29 mouse cellular contexts compared by ENCODE assay signal in genomic region chr5:125377214-125377613, GRCm38 (mm10). TPM values are rescaled to one million over a fixed set of nuclear protein-coding genes. Genes with fewer than 3 reads are reported as not detected.
A peak's percentile ranks its signal among the peaks of the same experiment; 100 is the strongest.
DNase-seq lines count a peak whose midpoint lies in the region; ATAC-seq and TF ChIP-seq lines count a peak whose summit lies in the region.
"Had no signal": no experiment of that assay in that cellular context is flagged by ENCODE, and none has a peak within 500 bp of the region (broad histone marks: within the 10 kb centered on the region; RNA-seq: fewer than 3 reads in every experiment).

No protein-coding gene starts in this region.

- no peak overlapping the region for H3K9ac ChIP-seq in liver, postnatal 0 days (replicated peaks)
- no peak overlapping the region for H3K9ac ChIP-seq in liver, embryonic 12.5 days
- H3K9ac ChIP-seq: forebrain, embryonic 15.5 days; heart, embryonic 12.5 days; hindbrain, embryonic 14.5 days; liver, embryonic 13.5 days; midbrain, embryonic 13.5 days had no signal

- no peak overlapping the region for H3K4me3 ChIP-seq in liver, postnatal 0 days (ENCODE audit: low read depth, low read length)
- no peak overlapping the region for H3K4me3 ChIP-seq in liver, embryonic 12.5 days
- H3K4me3 ChIP-seq in bone marrow, adult 2 months (replicated peaks; ENCODE audit: control insufficient read depth, low read depth, low read length): no peak overlapping the region
- no peak overlapping the region for H3K4me3 ChIP-seq in thymus, adult 2 months (ENCODE audit: control insufficient read depth, insufficient read depth, low read length)
- no peak overlapping the region for H3K4me3 ChIP-seq in heart, embryonic 10.5 days
- H3K4me3 ChIP-seq: forebrain, embryonic 15.5 days; gastrocnemius, adult 2 months; heart, embryonic 12.5 days; layer of hippocampus, adult 2 months; left cerebral cortex, adult 2 months; liver, embryonic 13.5 days; midbrain, embryonic 13.5 days had no signal

- H3K9me3 ChIP-seq in liver, postnatal 0 days (ENCODE audit: low read length): no peaks in the 10 kb centered on the region
- H3K9me3 ChIP-seq in liver, embryonic 12.5 days (replicated peaks): no peaks in the 10 kb centered on the region
- H3K9me3 ChIP-seq in heart, embryonic 10.5 days: no peaks in the 10 kb centered on the region
- H3K9me3 ChIP-seq: forebrain, embryonic 15.5 days; liver, embryonic 13.5 days; midbrain, embryonic 13.5 days had no signal

- H3K4me1 ChIP-seq in liver, postnatal 0 days (ENCODE audit: insufficient read depth): no peaks in the 10 kb centered on the region
- no peaks in the 10 kb centered on the region for H3K4me1 ChIP-seq in liver, embryonic 12.5 days
- no peaks in the 10 kb centered on the region for H3K4me1 ChIP-seq in bone marrow, adult 2 months (ENCODE audit: control insufficient read depth, insufficient read depth, low read length)
- peaks cover 19% of the 10 kb centered on the region for H3K4me1 ChIP-seq in thymus, adult 2 months (replicated peaks; ENCODE audit: control insufficient read depth, insufficient read depth, low read length)
- no peaks in the 10 kb centered on the region for H3K4me1 ChIP-seq in heart, embryonic 10.5 days
- H3K4me1 ChIP-seq: forebrain, embryonic 15.5 days; heart, embryonic 12.5 days; liver, embryonic 13.5 days; midbrain, embryonic 13.5 days had no signal

- 61% methylated on average over 7 of the region's 7 CpGs for WGBS in liver, postnatal 0 days (ENCODE audit: insufficient replicate concordance)
- 64% methylated on average over 7 of the region's 7 CpGs for WGBS in liver, embryonic 12.5 days (ENCODE audit: insufficient replicate concordance)
- WGBS in bone marrow, adult 2 months: 61% methylated on average over 7 of the region's 7 CpGs
- 17% methylated on average over 7 of the region's 7 CpGs for WGBS in thymus, adult 2 months
- WGBS in heart, embryonic 10.5 days: 55% methylated on average over 7 of the region's 7 CpGs

- H3K4me2 ChIP-seq in liver, postnatal 0 days (ENCODE audit: low read depth, low read length): no peak overlapping the region
- no peak overlapping the region for H3K4me2 ChIP-seq in liver, embryonic 12.5 days
- H3K4me2 ChIP-seq: forebrain, embryonic 15.5 days; heart, embryonic 12.5 days; hindbrain, embryonic 14.5 days; liver, embryonic 13.5 days; midbrain, embryonic 13.5 days had no signal

- no peaks in the 10 kb centered on the region for H3K27me3 ChIP-seq in liver, postnatal 0 days (ENCODE audit: insufficient read depth, low read length)
- H3K27me3 ChIP-seq in liver, embryonic 12.5 days (replicated peaks): no peaks in the 10 kb centered on the region
- H3K27me3 ChIP-seq in thymus, adult 2 months (ENCODE audit: control insufficient read depth, insufficient read depth, low read length): no peaks in the 10 kb centered on the region
- no peaks in the 10 kb centered on the region for H3K27me3 ChIP-seq in heart, embryonic 10.5 days (ENCODE audit: insufficient read depth, poor library complexity, severe bottlenecking)
- H3K27me3 ChIP-seq: forebrain, embryonic 15.5 days; heart, embryonic 12.5 days; liver, embryonic 13.5 days; midbrain, embryonic 13.5 days had no signal

- no peak for TF ChIP-seq POLR2A in bone marrow, adult 2 months (IDR thresholded peaks at IDR 0.05; ENCODE audit: borderline replicate concordance, control insufficient read depth, low read depth, low read length)
- 0 out of 2 replicates have a peak, but pooled peaks have one; percentile 42 for TF ChIP-seq POLR2A in thymus, adult 2 months (IDR thresholded peaks at IDR 0.05; ENCODE audit: control insufficient read depth, extremely low read depth, insufficient read depth, low read length, poor library complexity)

- peak; percentile 62 for ATAC-seq in liver, postnatal 0 days
- no peak for ATAC-seq in liver, embryonic 12.5 days
- ATAC-seq: forebrain, embryonic 15.5 days; midbrain, embryonic 13.5 days had no signal

- H3K27ac ChIP-seq in liver, postnatal 0 days (ENCODE audit: low read depth): peak overlapping the region; percentile 57; the same call in 1 of the 2 replicates
- H3K27ac ChIP-seq in liver, embryonic 12.5 days: no peak overlapping the region
- peak overlapping the region; percentile 88 for H3K27ac ChIP-seq in bone marrow, adult 2 months (ENCODE audit: control insufficient read depth, insufficient read depth, low read depth, low read length, poor library complexity)
- peak overlapping the region; percentile 95 for H3K27ac ChIP-seq in thymus, adult 2 months (ENCODE audit: control insufficient read depth, insufficient read depth, low read length)
- no peak overlapping the region for H3K27ac ChIP-seq in heart, embryonic 10.5 days
- H3K27ac ChIP-seq: forebrain, embryonic 15.5 days; gastrocnemius, adult 2 months; hindbrain, embryonic 14.5 days; layer of hippocampus, adult 2 months; left cerebral cortex, adult 2 months; liver, embryonic 13.5 days; macrophage; midbrain, embryonic 13.5 days had no signal

- no peak for TF ChIP-seq EP300 in liver, postnatal 0 days (IDR thresholded peaks at IDR 0.05; ENCODE audit: low read depth)

- no peaks in the 10 kb centered on the region for H3K36me3 ChIP-seq in liver, postnatal 0 days (replicated peaks; ENCODE audit: insufficient read depth, low read length)
- H3K36me3 ChIP-seq in liver, embryonic 12.5 days: no peaks in the 10 kb centered on the region
- H3K36me3 ChIP-seq in thymus, adult 2 months (ENCODE audit: control insufficient read depth, insufficient read depth, low read length): no peaks in the 10 kb centered on the region
- no peaks in the 10 kb centered on the region for H3K36me3 ChIP-seq in heart, embryonic 10.5 days
- H3K36me3 ChIP-seq: forebrain, embryonic 15.5 days; heart, embryonic 12.5 days; liver, embryonic 13.5 days; midbrain, embryonic 13.5 days had no signal

- no peak for DNase-seq in liver, postnatal 0 days
- DNase-seq in thymus, adult 2 months: peak; percentile 61
- peak; percentile 53 to 78 for DNase-seq in thymus, postnatal 36 days
- DNase-seq in retina, embryonic 14.5 days (ENCODE audit: low spot score): no peak
- DNase-seq in adrenal gland, postnatal 36 days: no peak
- DNase-seq in heart, embryonic 10.5 days (ENCODE audit: low spot score): no peak
- DNase-seq: adrenal gland, postnatal 25 days; cerebellum, adult 2 months; cerebellum, postnatal 14 days; gastrocnemius, adult 2 months; gastrocnemius, postnatal 36 days; heart, adult 18-20 months; kidney, adult 2 months; kidney, postnatal 36 days; liver, embryonic 13.5 days; lung, adult 2 months; lung, postnatal 10 days; right cerebral cortex, adult 18-20 months had no signal

- no peak for TF ChIP-seq CTCF in liver, postnatal 0 days (IDR thresholded peaks at IDR 0.05; ENCODE audit: low read depth)
- TF ChIP-seq CTCF in bone marrow, adult 2 months (IDR thresholded peaks at IDR 0.05; ENCODE audit: control insufficient read depth, insufficient read depth, low read length): no peak
- no peak for TF ChIP-seq CTCF in thymus, adult 2 months (IDR thresholded peaks at IDR 0.05; ENCODE audit: borderline replicate concordance, control insufficient read depth, extremely low read depth, insufficient read depth, low read length, poor library complexity)

RNA-seq across cellular contexts. Expression of gene Gm10382, which starts 11.9 kb away (rescaled TPM):
- 0.17 and 0.18 TPM in 2 replicates for polyA plus RNA-seq in liver, postnatal 0 days (2015; fragmentation: Nextera tagmentation; extraction: Ambion mirVana)
- polyA plus RNA-seq in liver, embryonic 12.5 days (2016; fragmentation: Nextera tagmentation; extraction: Ambion mirVana): 0.38 and 0.66 TPM in 2 replicates
- polyA plus RNA-seq in bone marrow, adult 2 months (2011; ENCODE audit: insufficient read depth, insufficient read length, low replicate concordance, missing spikeins): not detected in 2 replicates
- 0.18 TPM in 1 of 2 replicates, not detected in the other for polyA plus RNA-seq in thymus, adult 2 months (2012; rRNA removed)
- total RNA-seq in adrenal gland, postnatal 36 days (2021): under 1 TPM; 0.23 to 0.40 TPM
- 0.34 and 0.67 TPM in 2 replicates for polyA plus RNA-seq in heart, embryonic 10.5 days (2016; fragmentation: Nextera tagmentation; extraction: Ambion mirVana)
- total RNA-seq: adrenal gland, postnatal 25 days; gastrocnemius, adult 2 months; layer of hippocampus, adult 2 months; monocyte, adult 5-6 weeks had no signal
- polyA plus RNA-seq: embryonic facial prominence, embryonic 11.5 days; macrophage had no signal

RNA-seq across cellular contexts. Expression of gene Ubc, which starts 12.8 kb away (rescaled TPM):
- polyA plus RNA-seq in liver, postnatal 0 days (2015; fragmentation: Nextera tagmentation; extraction: Ambion mirVana): 369 and 531 TPM in 2 replicates
- polyA plus RNA-seq in liver, embryonic 12.5 days (2016; fragmentation: Nextera tagmentation; extraction: Ambion mirVana): 657 and 673 TPM in 2 replicates
- 98.4 and 168 TPM in 2 replicates for polyA plus RNA-seq in bone marrow, adult 2 months (2011; ENCODE audit: insufficient read depth, insufficient read length, low replicate concordance, missing spikeins)
- 585 and 598 TPM in 2 replicates for polyA plus RNA-seq in thymus, adult 2 months (2012; rRNA removed)
- 1,000 to 10,000 TPM; 1,428 to 1,489 TPM for total RNA-seq in adrenal gland, postnatal 36 days (2021)
- 921 and 966 TPM in 2 replicates for polyA plus RNA-seq in heart, embryonic 10.5 days (2016; fragmentation: Nextera tagmentation; extraction: Ambion mirVana)

RNA-seq across cellular contexts. Expression of gene Scarb1, which starts 36.3 kb away (rescaled TPM):
- polyA plus RNA-seq in liver, postnatal 0 days (2015; fragmentation: Nextera tagmentation; extraction: Ambion mirVana): 105 and 109 TPM in 2 replicates
- polyA plus RNA-seq in liver, embryonic 12.5 days (2016; fragmentation: Nextera tagmentation; extraction: Ambion mirVana): 87.1 and 88.8 TPM in 2 replicates
- polyA plus RNA-seq in bone marrow, adult 2 months (2011; ENCODE audit: insufficient read depth, insufficient read length, low replicate concordance, missing spikeins): 24.6 and 26.9 TPM in 2 replicates
- polyA plus RNA-seq in thymus, adult 2 months (2012; rRNA removed): 75.3 and 80.7 TPM in 2 replicates
- 1,000 to 10,000 TPM; 1,867 to 4,652 TPM for total RNA-seq in adrenal gland, postnatal 36 days (2021)
- polyA plus RNA-seq in heart, embryonic 10.5 days (2016; fragmentation: Nextera tagmentation; extraction: Ambion mirVana): 73.1 and 94.3 TPM in 2 replicates

RNA-seq across cellular contexts. Expression of gene Dhx37, which starts 56.7 kb away (rescaled TPM):
- polyA plus RNA-seq in liver, postnatal 0 days (2015; fragmentation: Nextera tagmentation; extraction: Ambion mirVana): 3.3 and 3.4 TPM in 2 replicates
- polyA plus RNA-seq in liver, embryonic 12.5 days (2016; fragmentation: Nextera tagmentation; extraction: Ambion mirVana): 11.3 and 11.4 TPM in 2 replicates
- 12.3 and 36.6 TPM in 2 replicates for polyA plus RNA-seq in bone marrow, adult 2 months (2011; ENCODE audit: insufficient read depth, insufficient read length, low replicate concordance, missing spikeins)
- 31.7 and 32.4 TPM in 2 replicates for polyA plus RNA-seq in thymus, adult 2 months (2012; rRNA removed)
- total RNA-seq in adrenal gland, postnatal 36 days (2021): 10 to 100 TPM; 16.3 to 21.9 TPM
- 15.9 and 18.7 TPM in 2 replicates for polyA plus RNA-seq in heart, embryonic 10.5 days (2016; fragmentation: Nextera tagmentation; extraction: Ambion mirVana)

Comparison
In these comparisons a context has a peak if more than half of its experiments do, and no peak if none do; other contexts are left out.
1. H3K27ac ChIP-seq: peak in liver, postnatal 0 days (single experiment), bone marrow, adult 2 months (single experiment) and thymus, adult 2 months (single experiment); none in liver, embryonic 12.5 days (single experiment) and heart, embryonic 10.5 days (single experiment).
2. DNase-seq: peak in thymus, adult 2 months (single experiment) and thymus, postnatal 36 days (2 of 2); none in liver, postnatal 0 days (single experiment), retina, embryonic 14.5 days (single experiment), adrenal gland, postnatal 36 days (0 of 2) and heart, embryonic 10.5 days (single experiment).